ENCODE assay signal across 7 mouse cellular contexts in genomic region chr1:193152872-193153271, GRCm38 (mm10). TPM values are rescaled to one million over a fixed set of nuclear protein-coding genes. Genes with fewer than 3 reads are reported as not detected.
DNase-seq lines count a peak whose midpoint lies in the region; ATAC-seq lines count a peak whose summit lies in the region.

Gene Irf6, plus strand, starts transcription at chr1:193153111.

- H3K9ac ChIP-seq in forebrain, embryonic 12.5 days, result peak within 1 kb of the TSS; percentile 12; the same call in 1 of the 2 replicates
- no peak within 1 kb of the TSS for H3K9ac ChIP-seq in hindbrain, embryonic 14.5 days
- no peak within 1 kb of the TSS for H3K9ac ChIP-seq in midbrain, embryonic 16.5 days (ENCODE audit: low read depth, low read length)

- H3K27ac ChIP-seq in forebrain, embryonic 12.5 days, result no peak within 1 kb of the TSS
- H3K27ac ChIP-seq in hindbrain, embryonic 14.5 days, result no peak within 1 kb of the TSS
- no peak within 1 kb of the TSS for H3K27ac ChIP-seq in midbrain, embryonic 16.5 days (ENCODE audit: low read length)

- no peaks in the 10 kb centered on the region for H3K36me3 ChIP-seq in forebrain, embryonic 12.5 days (replicated peaks)
- no peaks in the 10 kb centered on the region for H3K36me3 ChIP-seq in hindbrain, embryonic 14.5 days (replicated peaks; ENCODE audit: control insufficient read depth, insufficient read depth)
- no peaks in the 10 kb centered on the region for H3K36me3 ChIP-seq in midbrain, embryonic 16.5 days (ENCODE audit: control insufficient read depth, insufficient read depth, low read length)

- no peaks in the 10 kb centered on the region for H3K9me3 ChIP-seq in forebrain, embryonic 12.5 days
- no peaks in the 10 kb centered on the region for H3K9me3 ChIP-seq in hindbrain, embryonic 14.5 days (ENCODE audit: control insufficient read depth, low read length)
- no peaks in the 10 kb centered on the region for H3K9me3 ChIP-seq in midbrain, embryonic 16.5 days (replicated peaks; ENCODE audit: control insufficient read depth, low read length, poor library complexity, severe bottlenecking)

- DNase-seq in adrenal gland, postnatal 10 days, result peak; percentile 81
- no peak for DNase-seq in hindbrain, embryonic 14.5 days (ENCODE audit: low spot score)
- DNase-seq in liver, result peak; percentile 75
- peak; percentile 73 for DNase-seq in thymus, postnatal 14 days
- no peak for DNase-seq in layer of hippocampus, adult 9-11 months

- H3K4me1 ChIP-seq in forebrain, embryonic 12.5 days, result peaks cover 19% of the 10 kb centered on the region
- H3K4me1 ChIP-seq in hindbrain, embryonic 14.5 days (replicated peaks; ENCODE audit: control insufficient read depth, insufficient read depth, low read length), result no peaks in the 10 kb centered on the region
- H3K4me1 ChIP-seq in midbrain, embryonic 16.5 days (ENCODE audit: control insufficient read depth, insufficient read depth, low read length), result no peaks in the 10 kb centered on the region

- H3K4me2 ChIP-seq in forebrain, embryonic 12.5 days, result peak within 1 kb of the TSS; percentile 50
- peak within 1 kb of the TSS; percentile 29 for H3K4me2 ChIP-seq in hindbrain, embryonic 14.5 days (replicated peaks)
- H3K4me2 ChIP-seq in midbrain, embryonic 16.5 days (ENCODE audit: low read length), result peak within 1 kb of the TSS; percentile 20; the same call in 1 of the 2 replicates

- peak within 1 kb of the TSS; percentile 29 for H3K4me3 ChIP-seq in forebrain, embryonic 12.5 days (replicated peaks)
- peak within 1 kb of the TSS; percentile 12; the same call in 1 of the 2 replicates for H3K4me3 ChIP-seq in hindbrain, embryonic 14.5 days (replicated peaks; ENCODE audit: low read length)
- H3K4me3 ChIP-seq in midbrain, embryonic 16.5 days (ENCODE audit: low read depth, low read length), result peak within 1 kb of the TSS; percentile 15; the same call in 1 of the 2 replicates

- under 1% methylated on average over 30 of the region's 30 CpGs for WGBS in forebrain, embryonic 12.5 days
- under 1% methylated on average over 30 of the region's 30 CpGs for WGBS in hindbrain, embryonic 14.5 days
- 1% methylated on average over 28 of the region's 30 CpGs for WGBS in midbrain, embryonic 16.5 days

- peaks cover 57% of the 10 kb centered on the region for H3K27me3 ChIP-seq in forebrain, embryonic 12.5 days
- H3K27me3 ChIP-seq in hindbrain, embryonic 14.5 days (ENCODE audit: control insufficient read depth, insufficient read depth, low read length), result peaks cover 38% of the 10 kb centered on the region
- H3K27me3 ChIP-seq in midbrain, embryonic 16.5 days (ENCODE audit: control insufficient read depth, insufficient read depth, low read depth, low read length), result peaks cover 39% of the 10 kb centered on the region

- peak; percentile 83; the same call in 1 of the 2 replicates for ATAC-seq in forebrain, embryonic 12.5 days (ENCODE audit: low FRiP score)
- ATAC-seq in hindbrain, embryonic 14.5 days (ENCODE audit: low FRiP score), result peak; percentile 46
- ATAC-seq in midbrain, embryonic 16.5 days, result 0 out of 2 replicates have a peak, but pooled peaks have one; percentile 28

RNA-seq across cellular contexts. Expression of gene Irf6, which starts in this region (rescaled TPM):
- total RNA-seq in adrenal gland, postnatal 10 days (2021), result 1 to 10 TPM; 3.2 to 5.1 TPM
- polyA plus RNA-seq in forebrain, embryonic 12.5 days (2016; fragmentation: Nextera tagmentation; extraction: Ambion mirVana), result 1.6 and 2.0 TPM in 2 replicates
- polyA plus RNA-seq in hindbrain, embryonic 14.5 days (2014; fragmentation: Nextera tagmentation; extraction: Ambion mirVana), result 0.63 and 1.0 TPM in 2 replicates
- 0.66 and 0.67 TPM in 2 replicates for polyA plus RNA-seq in midbrain, embryonic 16.5 days (2015; fragmentation: Nextera tagmentation; extraction: Ambion mirVana)

Comparison
In these comparisons a context has a peak if more than half of its experiments do, and no peak if none do; other contexts are left out.
1. Peak in ATAC-seq, H3K4me3 ChIP-seq and H3K4me2 ChIP-seq in midbrain, embryonic 16.5 days; RNA of the gene not detected or under 1 TPM.
2. DNase-seq: peak in adrenal gland, postnatal 10 days (single experiment), liver (single experiment) and thymus, postnatal 14 days (single experiment); none in hindbrain, embryonic 14.5 days (single experiment) and layer of hippocampus, adult 9-11 months (single experiment).
3. ATAC-seq: peak in every context shown above with its lines; median percentile 83 in forebrain, embryonic 12.5 days; 46 in hindbrain, embryonic 14.5 days; 28 in midbrain, embryonic 16.5 days.
4. Peak in every context shown above with its lines, with median percentiles within 50 percentile points of each other: H3K4me2 ChIP-seq and H3K4me3 ChIP-seq.